Mouse (Mus musculus) hindbrain, embryonic 12.5 days (tissue): ENCODE measurements around the gene Six6. TPM values are rescaled to one million over a fixed set of nuclear protein-coding genes. Genes with fewer than 3 reads are reported as not detected.

Experiments used
- ATAC-seq: fragments of 200-750 bp; cut with Nextera tagmentation; 2 replicates; pipeline ENCODE4 v1.8.0; 2017; ENCODE audit warnings: moderate TSS enrichment; ENCODE audit not compliant: low FRiP score
- H3K27ac ChIP-seq: fragments of 300-500 bp; sonication (generic); 2 replicates; pipeline ENCODE4 v1.5.1; 2016; ENCODE audit warnings: mild to moderate bottlenecking
- H3K27me3 ChIP-seq: fragments of 300-500 bp; sonication (generic); 2 replicates; pipeline ENCODE4 v1.6.1; 2016; ENCODE audit warnings: mild to moderate bottlenecking
- H3K36me3 ChIP-seq: fragments of 300-500 bp; sonication (generic); 2 replicates; pipeline ENCODE4 v1.6.1; 2016; ENCODE audit warnings: mild to moderate bottlenecking
- H3K4me1 ChIP-seq: fragments of 300-500 bp; sonication (generic); 2 replicates; pipeline ENCODE4 v1.6.1; 2016
- H3K4me2 ChIP-seq: fragments of 300-500 bp; sonication (generic); replicated peaks from 2 replicates; pipeline ENCODE4 v1.6.1; 2016; ENCODE audit warnings: mild to moderate bottlenecking
- H3K4me3 ChIP-seq: fragments of 300-500 bp; sonication (generic); 2 replicates; pipeline ENCODE4 v1.5.1; 2016; ENCODE audit warnings: mild to moderate bottlenecking
- H3K9ac ChIP-seq: fragments of 300-500 bp; sonication (generic); 2 replicates; pipeline ENCODE4 v1.6.1; 2016; ENCODE audit warnings: mild to moderate bottlenecking, moderate library complexity
- H3K9me3 ChIP-seq: fragments of 300-500 bp; sonication (generic); replicated peaks from 2 replicates; pipeline ENCODE4 v1.6.1; 2016; ENCODE audit warnings: mild to moderate bottlenecking
- WGBS: fragments of 180-500 bp; shearing (Covaris S2); methylation state at CpG from one replicate; pipeline ENCODE4 v1.1.7; 2016; 5-methylcytosine and 5-hydroxymethylcytosine counted together
- polyA plus RNA-seq: library from polyadenylated mRNA; unstranded; fragments of >200 nt; fragmentation: Nextera tagmentation; extraction: Ambion mirVana; gene quantifications from 2 replicates; pipeline ENCODE4 v1.2.1, GENCODE M21; 2016

Six6 gene
- polyA plus RNA-seq, 1 experiment from 2014 or later: not detected

DNA sequence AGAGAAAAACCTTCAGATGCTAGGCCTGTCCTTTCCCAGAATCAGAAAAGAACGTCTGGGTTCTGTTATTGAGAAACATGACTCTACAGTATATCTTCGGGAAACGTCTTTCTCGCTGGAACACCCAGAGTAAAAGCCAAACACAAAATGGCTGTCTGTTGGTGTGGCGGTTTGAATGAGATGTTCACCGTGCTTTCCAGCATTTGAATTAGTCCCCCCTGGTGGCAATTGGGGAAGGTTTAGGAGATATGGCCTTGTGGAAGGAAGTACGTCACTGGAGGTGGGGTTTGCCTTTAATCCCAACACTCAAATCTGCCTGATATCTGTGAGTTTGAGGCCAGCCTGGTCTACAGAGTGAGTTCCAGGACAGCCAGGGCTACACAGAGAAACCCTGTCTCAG, 27.8 kb downstream of the Six6 start:
- H3K27me3 ChIP-seq: peaks cover 39% of the 10 kb centered on the region
- no peaks in the 10 kb centered on the region for H3K36me3 ChIP-seq
- no peaks in the 10 kb centered on the region for H3K4me1 ChIP-seq
- no peak overlapping the region for H3K27ac ChIP-seq
- H3K4me3 ChIP-seq: no peak overlapping the region
- WGBS: 79% methylated on average over 7 of the region's 7 CpGs
- no peak overlapping the region for H3K4me2 ChIP-seq
- ATAC-seq: no peak
- H3K9me3 ChIP-seq: 0 out of 2 replicates have a peak, but pooled peaks cover 2% of the 10 kb centered on the region
- no peak overlapping the region for H3K9ac ChIP-seq

DNA sequence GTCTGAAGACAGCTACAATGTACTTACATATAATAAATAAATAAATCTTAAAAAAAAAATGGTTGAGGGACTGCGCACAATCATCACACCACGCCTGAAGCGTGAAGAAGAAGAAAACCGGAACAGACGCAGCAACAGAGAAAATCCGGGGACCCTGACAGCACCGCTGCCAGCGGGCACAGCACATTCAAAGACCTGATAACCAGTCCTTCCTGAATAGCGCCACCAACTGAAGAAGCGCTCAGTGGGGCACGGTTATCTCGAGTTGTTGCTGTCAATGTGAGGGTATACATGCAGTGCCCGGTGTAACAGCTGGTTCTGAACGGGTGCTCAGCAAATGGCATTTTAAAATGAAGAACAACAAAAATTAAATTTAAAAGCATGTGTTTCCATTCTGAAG, 30.9 kb downstream of the Six6 start:
- Histone ChIP-seq H3K4me3 (no peak overlapping the region), H3K4me1 (no peaks in the 10 kb centered on the region), H3K27me3 (peaks cover 54% of the 10 kb centered on the region), H3K36me3 (no peaks in the 10 kb centered on the region), H3K9ac (no peak overlapping the region), H3K4me2 (no peak overlapping the region), H3K9me3 (no peaks in the 10 kb centered on the region), H3K27ac (no peak overlapping the region)
- 59% methylated on average over 14 of the region's 14 CpGs for WGBS
- ATAC-seq: no peak

DNA sequence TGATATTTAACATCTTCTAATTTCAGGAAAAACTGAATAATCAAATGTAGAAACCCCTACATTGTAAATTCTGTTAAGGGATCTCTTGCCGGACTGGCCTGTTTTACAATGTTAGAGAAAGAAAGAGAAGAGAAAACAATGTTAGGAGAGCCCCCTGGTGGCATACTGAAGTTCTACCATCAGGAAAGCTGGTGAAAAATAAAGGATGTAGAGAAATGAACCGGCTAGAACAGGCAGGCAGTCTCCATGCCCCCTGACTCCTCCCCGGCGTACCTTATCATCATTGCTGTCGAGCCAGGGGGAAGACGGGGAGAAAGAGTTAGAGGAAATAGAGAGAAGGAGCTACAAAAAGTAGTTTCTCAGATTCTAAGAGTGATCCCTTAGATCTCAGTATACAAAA, 33.5 kb downstream of the Six6 start:
- Histone ChIP-seq H3K4me1 (no peaks in the 10 kb centered on the region; the same call in 1 of the 2 replicates), H3K36me3 (no peaks in the 10 kb centered on the region), H3K4me3 (no peak overlapping the region), H3K9ac (no peak overlapping the region), H3K27ac (no peak overlapping the region), H3K4me2 (no peak overlapping the region), H3K27me3 (peaks cover 53% of the 10 kb centered on the region), H3K9me3 (no peaks in the 10 kb centered on the region)
- WGBS: 11% methylated on average over 6 of the region's 6 CpGs
- no peak for ATAC-seq

DNA sequence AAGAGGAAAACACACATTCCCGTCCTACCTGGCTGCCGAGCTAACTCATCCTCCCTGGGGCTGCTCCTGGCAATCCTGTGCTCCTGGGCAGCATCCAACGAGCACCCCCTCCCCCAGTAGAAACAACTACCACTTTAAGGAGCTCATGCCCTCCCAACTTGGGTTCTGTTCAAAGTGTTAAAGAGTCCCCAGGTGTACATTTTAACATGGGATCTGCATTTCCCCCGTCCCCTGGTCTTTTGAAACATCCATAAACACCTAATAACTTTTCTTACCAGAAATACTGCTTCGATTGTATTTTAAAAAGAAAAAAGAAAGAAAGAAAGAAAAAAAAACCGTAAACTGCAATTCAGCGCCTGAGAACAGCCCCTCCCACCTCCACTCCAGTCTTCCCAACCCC, 36.5 kb downstream of the Six6 start:
- Histone ChIP-seq H3K9me3 (no peaks in the 10 kb centered on the region), H3K36me3 (no peaks in the 10 kb centered on the region), H3K27me3 (peaks cover 48% of the 10 kb centered on the region), H3K4me3 (peak overlapping the region; percentile 10; the same call in 1 of the 2 replicates), H3K4me2 (peak overlapping the region; percentile 41), H3K9ac (no peak overlapping the region), H3K4me1 (no peaks in the 10 kb centered on the region; the same call in 1 of the 2 replicates), H3K27ac (no peak overlapping the region)
- no peak for ATAC-seq
- 3% methylated on average over 7 of the region's 7 CpGs for WGBS

DNA sequence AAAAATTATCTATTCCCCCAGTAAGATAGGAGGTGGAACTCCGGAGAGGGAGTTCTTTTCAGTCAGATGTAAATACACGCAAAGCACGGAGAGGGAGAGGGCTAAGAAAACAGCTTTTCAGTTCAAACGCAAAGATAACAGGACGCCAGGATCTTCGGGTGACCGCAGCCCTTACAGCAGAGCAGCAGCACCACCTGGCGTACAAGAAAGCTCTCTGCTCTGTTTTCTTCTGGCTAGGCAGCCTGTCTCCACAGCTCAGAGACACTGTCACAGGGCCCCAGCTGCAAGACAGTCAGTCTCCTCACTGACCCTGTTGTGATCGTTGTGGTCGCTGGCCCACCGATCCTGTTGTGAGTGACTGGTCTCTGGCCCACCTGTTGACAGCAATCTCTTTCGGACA, 37.0 kb downstream of the Six6 start:
- H3K27ac ChIP-seq: no peak overlapping the region
- H3K9me3 ChIP-seq: no peaks in the 10 kb centered on the region
- peak overlapping the region; percentile 10; the same call in 1 of the 2 replicates for H3K4me3 ChIP-seq
- H3K9ac ChIP-seq: no peak overlapping the region
- 2% methylated on average over 12 of the region's 12 CpGs for WGBS
- ATAC-seq: no peak
- H3K4me1 ChIP-seq: no peaks in the 10 kb centered on the region; the same call in 1 of the 2 replicates
- H3K27me3 ChIP-seq: peaks cover 48% of the 10 kb centered on the region
- no peaks in the 10 kb centered on the region for H3K36me3 ChIP-seq
- peak overlapping the region; percentile 41 for H3K4me2 ChIP-seq

DNA sequence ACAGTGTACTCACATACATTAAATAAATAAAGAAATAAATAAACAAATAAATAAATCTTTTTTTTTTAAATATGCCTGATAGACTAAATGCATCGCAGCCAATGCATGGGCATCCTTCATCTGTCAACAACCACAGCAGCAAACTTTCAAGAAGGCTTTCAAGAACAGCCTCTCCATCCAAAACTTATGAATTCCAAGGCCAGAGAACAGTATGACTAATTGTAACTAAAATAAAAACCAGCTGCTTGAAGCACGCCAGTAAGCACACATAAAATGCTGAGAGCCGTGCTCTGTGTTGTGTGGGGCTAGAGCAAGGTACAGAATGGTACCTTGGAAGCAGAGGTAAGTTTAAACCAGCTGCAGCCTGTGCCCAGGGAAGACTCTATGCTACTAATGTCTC, 38.2 kb downstream of the Six6 start:
- H3K4me3 ChIP-seq: no peak overlapping the region
- H3K4me2 ChIP-seq: no peak overlapping the region
- no peak overlapping the region for H3K9ac ChIP-seq
- H3K27ac ChIP-seq: no peak overlapping the region
- H3K9me3 ChIP-seq: no peaks in the 10 kb centered on the region
- WGBS: 84% methylated on average over 3 of the region's 3 CpGs
- ATAC-seq: no peak
- no peaks in the 10 kb centered on the region; the same call in 1 of the 2 replicates for H3K4me1 ChIP-seq
- peaks cover 44% of the 10 kb centered on the region for H3K27me3 ChIP-seq
- H3K36me3 ChIP-seq: no peaks in the 10 kb centered on the region

DNA sequence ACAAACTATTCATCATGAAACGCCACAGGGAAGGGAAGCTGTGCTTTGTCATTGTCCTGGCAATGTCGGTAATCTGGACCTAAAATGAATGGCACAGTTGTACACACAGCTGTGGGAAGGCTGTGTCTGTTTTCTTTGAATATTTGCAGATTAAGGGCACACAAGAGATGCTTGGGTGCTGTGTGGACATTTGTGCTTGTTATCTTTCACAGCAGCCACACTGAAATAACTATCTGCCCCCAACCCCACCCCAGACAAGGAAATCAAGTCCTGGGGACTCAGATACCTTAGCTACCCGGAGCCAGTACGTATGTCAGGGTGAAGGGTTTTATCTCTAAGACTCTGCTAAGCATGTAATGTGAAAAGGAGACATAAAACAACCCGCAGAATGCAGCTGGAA, 39.5 kb downstream of the Six6 start:
- WGBS: 78% methylated on average over 5 of the region's 5 CpGs
- H3K9me3 ChIP-seq: no peaks in the 10 kb centered on the region
- H3K9ac ChIP-seq: no peak overlapping the region
- H3K4me3 ChIP-seq: no peak overlapping the region
- ATAC-seq: no peak
- no peak overlapping the region for H3K27ac ChIP-seq
- H3K4me2 ChIP-seq: no peak overlapping the region
- H3K36me3 ChIP-seq: no peaks in the 10 kb centered on the region
- peaks cover 34% of the 10 kb centered on the region for H3K27me3 ChIP-seq
- H3K4me1 ChIP-seq: no peaks in the 10 kb centered on the region; the same call in 1 of the 2 replicates

DNA sequence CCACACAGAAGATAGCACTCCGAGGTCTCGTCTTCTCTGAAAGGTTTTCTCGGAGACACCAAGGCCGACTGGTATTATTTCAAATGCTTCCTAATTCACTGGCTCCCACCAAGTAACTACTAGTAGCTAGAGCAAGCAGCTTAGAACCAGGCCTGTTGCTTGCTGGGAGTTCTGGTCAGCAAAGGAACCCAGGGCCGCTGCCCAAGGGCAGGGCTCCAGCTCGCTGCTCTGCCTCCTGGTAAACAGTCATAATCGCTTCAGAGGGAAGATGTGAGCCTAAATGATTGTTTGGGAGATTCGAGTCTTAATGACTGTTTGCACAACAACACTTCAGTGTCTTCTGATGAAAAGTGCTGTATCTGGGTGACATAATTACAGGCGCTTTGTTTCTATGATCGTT, 42.9 kb downstream of the Six6 start:
- no peaks in the 10 kb centered on the region for H3K4me1 ChIP-seq
- ATAC-seq: no peak
- WGBS: 79% methylated on average over 10 of the region's 10 CpGs

DNA sequence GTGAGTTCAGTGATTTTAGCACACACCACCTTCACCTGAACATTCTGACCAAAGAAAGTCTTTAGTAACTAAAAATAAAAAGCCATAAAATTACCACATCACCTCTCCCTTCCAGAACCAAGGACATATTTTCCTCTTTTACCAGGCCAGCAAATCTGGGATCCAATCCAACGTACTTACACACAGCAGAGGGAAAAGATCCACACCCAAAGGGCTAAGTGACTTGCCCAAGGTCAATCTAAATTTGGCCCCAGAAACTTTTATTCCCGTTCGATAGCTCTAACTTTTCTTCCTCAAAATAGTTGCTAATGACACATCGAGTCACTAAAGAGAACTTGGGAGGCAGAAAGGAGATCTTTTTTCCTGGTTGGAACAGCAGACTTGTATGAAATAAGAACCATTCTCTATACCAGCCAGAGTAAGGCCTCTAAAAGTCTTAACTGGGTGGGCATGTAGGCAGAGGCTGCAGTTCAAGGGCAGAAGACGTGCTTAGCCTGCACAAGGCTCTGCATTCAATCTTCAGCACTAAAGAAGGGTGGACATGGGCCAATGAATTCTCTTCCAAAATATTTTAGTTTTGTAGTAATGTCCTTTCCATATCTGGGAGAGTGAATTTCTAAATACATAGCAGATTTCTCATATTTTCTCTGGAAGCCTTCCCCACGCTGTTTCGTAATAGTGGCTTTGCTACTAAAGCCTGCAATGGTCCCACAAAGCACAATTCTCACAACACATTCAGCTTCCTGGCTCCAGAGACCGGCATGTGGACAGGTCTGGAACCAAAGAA, 43.6 kb downstream of the Six6 start:
- Histone ChIP-seq H3K4me1 (no peaks in the 10 kb centered on the region), H3K27me3 (peaks cover 17% of the 10 kb centered on the region), H3K9ac (no peak overlapping the region), H3K36me3 (no peaks in the 10 kb centered on the region), H3K4me2 (no peak overlapping the region), H3K9me3 (no peaks in the 10 kb centered on the region), H3K27ac (no peak overlapping the region), H3K4me3 (no peak overlapping the region)
- ATAC-seq: no peak
- WGBS: 84% methylated on average over 8 of the region's 8 CpGs

More for the DNA sequence above, 42.9 kb downstream of the Six6 start:
- Histone ChIP-seq H3K4me2 (no peak overlapping the region), H3K27me3 (peaks cover 17% of the 10 kb centered on the region), H3K27ac (no peak overlapping the region), H3K4me3 (no peak overlapping the region), H3K9ac (no peak overlapping the region), H3K36me3 (no peaks in the 10 kb centered on the region), H3K9me3 (no peaks in the 10 kb centered on the region)

Other genes with a start within 250 kb of the Six6 start
- gene Ppm1a, start 182.4 kb upstream of the Six6 start, polyA plus RNA-seq: 88.2 and 88.5 TPM in 2 replicates
- gene 4930447C04Rik, start 882 bp downstream of the Six6 start, polyA plus RNA-seq: 4.1 and 4.2 TPM in 2 replicates
- 36.0 and 36.9 TPM in 2 replicates for gene Six1, start 114.0 kb downstream of the Six6 start, polyA plus RNA-seq
- gene Six4, start 173.6 kb downstream of the Six6 start, polyA plus RNA-seq: 6.0 and 6.4 TPM in 2 replicates
- gene Mnat1, start 183.8 kb downstream of the Six6 start, polyA plus RNA-seq: 26.4 and 27.5 TPM in 2 replicates